Mouse (Mus musculus): ENCODE results near the gene Lpin2. TPM values are rescaled to one million over a fixed set of nuclear protein-coding genes. Genes with fewer than 3 reads are reported as not detected.

Lpin2 gene
- total RNA-seq, 2 experiments from 2014 or later = 16.3 to 19.5 TPM

- no peak for DNase-seq
Observed at GRCm38 (mm10) chr17:71265336-71266051, 83.1 kb downstream of the Lpin2 start.

- DNase-seq = no peak
Observed at GRCm38 (mm10) chr17:71267374-71267773, 85.0 kb downstream of the Lpin2 start.

DNA sequence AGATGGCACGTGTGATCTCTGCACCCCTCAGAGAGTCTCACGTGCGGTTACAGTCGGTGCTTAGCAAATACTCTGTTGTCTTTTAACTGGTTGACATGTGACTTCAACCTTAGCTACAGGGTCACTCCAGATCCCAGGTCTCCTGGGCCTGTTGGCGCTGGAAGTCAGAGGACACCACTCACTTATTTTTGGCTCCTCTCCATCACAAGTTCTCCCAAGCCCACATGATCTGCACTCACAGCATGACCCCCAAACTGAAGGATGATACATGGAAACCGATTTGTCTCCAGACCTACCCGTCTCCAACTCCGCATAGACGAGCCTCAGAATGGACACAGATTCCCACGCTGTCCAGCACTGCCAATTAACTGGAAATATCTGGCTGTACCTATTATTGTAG lies 85.8 kb downstream of the Lpin2 start:
- no peak for DNase-seq

DNA sequence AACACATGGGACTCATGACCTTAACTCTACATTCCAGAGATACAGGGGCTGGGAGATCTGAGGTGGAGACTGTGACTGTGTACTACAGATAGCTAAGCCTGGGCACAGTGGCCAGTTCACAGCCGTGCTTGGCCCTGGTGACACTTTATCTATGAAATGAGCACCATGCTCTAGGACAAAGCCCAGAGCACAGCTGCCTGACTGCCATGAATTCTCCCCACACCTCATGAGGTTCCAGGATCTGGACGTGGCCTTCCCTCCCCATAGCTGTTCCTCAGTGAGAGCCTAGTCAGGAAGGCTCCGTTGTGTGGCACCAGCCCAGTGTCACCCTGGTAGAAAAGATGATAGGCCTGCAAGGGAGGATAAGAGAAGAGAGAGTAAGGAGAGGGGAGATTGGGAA lies 86.2 kb downstream of the Lpin2 start:
- peak; percentile 51 for DNase-seq

DNA sequence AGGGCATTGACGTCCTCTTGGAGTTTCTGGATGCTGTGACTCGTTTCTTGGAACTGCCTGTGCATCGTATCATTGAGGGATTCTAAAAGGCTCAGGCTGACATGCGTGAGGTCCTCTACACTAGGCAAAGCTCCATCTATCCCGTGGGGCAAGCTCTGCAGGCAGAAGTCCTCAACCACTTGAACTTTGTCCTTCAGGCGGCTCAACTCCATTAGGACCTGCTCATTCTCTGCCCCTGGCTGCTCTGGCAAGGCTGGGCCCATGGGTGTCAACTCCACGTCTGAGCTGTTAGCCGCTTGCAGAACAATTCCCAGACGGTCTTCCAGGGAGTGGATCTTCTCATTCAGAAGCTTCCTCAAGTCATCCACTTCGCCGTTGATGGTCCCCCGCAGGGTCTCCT lies 91.5 kb downstream of the Lpin2 start:
- DNase-seq = no peak

DNA sequence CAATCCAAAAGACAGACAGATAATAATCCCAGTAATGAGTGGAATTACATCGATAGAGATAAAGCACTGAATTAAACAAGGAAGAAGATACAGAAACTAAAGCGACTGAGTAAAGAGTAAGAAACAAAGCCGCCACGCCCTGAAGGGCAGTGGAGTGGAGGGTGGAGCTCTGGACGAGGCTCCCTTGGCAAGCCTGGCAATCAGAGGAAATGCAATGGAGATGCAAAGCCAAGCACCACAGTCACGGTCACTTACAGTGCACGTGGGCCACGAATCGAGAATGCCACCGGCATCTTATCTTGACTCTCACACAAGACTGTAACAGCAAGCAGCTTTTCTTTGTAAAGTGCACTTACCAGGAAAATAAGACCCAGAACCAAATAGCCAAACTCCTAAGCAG lies 94.4 kb downstream of the Lpin2 start:
- no peak for DNase-seq

GRCm38 (mm10) chr17:71277701-71278491 lies 95.5 kb downstream of the Lpin2 start:
- no peak for DNase-seq

DNA sequence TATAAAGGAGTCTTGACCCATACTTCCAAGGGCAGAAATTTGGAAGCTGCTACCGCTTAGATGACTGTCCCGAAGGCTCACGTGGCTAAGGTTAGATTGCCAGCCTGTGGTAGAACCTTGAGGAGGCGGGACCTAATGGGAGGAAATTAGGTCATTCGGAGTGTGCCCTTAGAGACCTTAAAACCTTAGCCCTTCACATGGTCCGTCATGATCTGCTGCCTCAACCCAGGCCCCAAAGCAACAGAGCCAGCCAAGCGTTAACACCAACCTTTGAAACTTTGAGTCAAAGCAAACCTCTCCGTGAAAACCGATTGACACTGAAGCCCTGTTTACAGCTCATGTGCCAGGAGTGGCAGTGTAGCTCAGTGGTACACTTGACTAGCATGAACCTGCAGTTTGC lies 100.4 kb downstream of the Lpin2 start:
- no peak for DNase-seq

GRCm38 (mm10) chr17:71283237-71283636 lies 100.9 kb downstream of the Lpin2 start:
- peak; percentile 93 for DNase-seq

DNA sequence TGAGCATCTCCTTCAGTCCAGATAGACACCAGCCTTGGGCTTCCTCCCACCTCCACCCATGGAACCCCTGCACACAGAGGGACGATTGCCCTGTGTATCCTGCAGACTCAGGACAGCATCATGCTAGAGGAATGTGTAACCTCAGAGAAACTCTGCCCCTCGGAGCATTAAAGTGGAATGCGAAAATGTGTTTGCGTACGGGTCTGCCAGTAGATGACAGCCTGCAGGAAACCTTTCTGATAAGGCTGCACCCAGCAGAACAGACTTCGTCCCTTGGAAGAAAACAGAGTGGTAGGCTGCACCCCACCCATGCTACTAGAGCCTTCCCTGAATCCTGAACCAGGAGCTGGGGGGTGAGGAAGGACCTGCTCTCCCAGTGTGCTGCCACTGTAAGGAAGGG lies 102.5 kb downstream of the Lpin2 start:
- DNase-seq = peak; percentile 53

- peak; percentile 85 for DNase-seq
Observed at GRCm38 (mm10) chr17:71285929-71286328, 103.6 kb downstream of the Lpin2 start.

DNA sequence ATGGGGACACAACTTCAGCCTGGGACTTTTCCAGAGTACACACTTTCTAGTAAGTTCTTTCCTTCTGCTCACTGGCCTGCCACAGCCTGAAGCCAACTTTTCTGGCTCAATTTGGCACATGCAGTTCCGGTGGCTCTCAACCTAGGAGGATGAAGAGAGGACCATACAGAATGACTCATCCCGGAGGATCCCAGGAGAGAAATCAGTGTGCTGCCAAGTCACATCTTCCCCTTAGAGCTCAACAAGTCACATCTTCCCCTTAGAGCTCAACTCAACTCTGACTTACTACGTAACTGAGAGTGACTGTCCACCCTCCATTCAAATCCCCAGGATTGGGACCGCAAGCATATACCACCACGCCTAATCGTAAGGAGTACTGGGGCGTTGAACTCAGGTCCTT lies 105.2 kb downstream of the Lpin2 start:
- no peak for DNase-seq

DNA sequence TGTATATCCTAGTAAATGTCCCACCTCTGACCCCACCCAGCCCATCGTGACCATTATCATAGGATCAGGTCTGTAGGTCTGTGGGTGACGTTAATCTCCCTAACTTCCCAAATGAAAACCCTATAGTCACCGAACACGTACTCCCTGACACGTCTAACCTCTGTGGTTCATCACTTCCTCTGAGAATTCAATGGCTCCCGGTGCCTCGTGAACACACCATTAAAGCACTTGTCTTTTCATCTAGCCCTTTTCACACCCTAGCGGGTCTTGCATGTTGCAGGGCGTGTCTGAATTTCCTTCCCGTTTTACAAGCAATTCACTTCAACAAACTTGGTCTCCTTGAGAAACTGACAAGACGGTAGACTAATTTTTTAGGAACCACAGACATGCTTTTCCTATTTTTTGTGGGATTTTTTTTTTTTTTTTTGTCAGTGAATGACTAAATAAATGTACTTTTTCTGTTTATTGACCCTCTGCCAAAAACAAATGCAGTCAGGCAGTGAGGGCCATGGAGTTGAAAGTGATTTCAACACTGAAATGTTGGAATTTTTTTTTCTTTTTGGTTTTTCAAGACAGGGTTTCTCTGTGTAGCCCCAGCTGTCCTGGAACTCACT lies 105.9 kb downstream of the Lpin2 start:
- no peak for DNase-seq

- DNase-seq = no peak
Observed at GRCm38 (mm10) chr17:71288808-71289548, 106.6 kb downstream of the Lpin2 start.

GRCm38 (mm10) chr17:71289572-71290176 lies 107.3 kb downstream of the Lpin2 start:
- no peak for DNase-seq

DNA sequence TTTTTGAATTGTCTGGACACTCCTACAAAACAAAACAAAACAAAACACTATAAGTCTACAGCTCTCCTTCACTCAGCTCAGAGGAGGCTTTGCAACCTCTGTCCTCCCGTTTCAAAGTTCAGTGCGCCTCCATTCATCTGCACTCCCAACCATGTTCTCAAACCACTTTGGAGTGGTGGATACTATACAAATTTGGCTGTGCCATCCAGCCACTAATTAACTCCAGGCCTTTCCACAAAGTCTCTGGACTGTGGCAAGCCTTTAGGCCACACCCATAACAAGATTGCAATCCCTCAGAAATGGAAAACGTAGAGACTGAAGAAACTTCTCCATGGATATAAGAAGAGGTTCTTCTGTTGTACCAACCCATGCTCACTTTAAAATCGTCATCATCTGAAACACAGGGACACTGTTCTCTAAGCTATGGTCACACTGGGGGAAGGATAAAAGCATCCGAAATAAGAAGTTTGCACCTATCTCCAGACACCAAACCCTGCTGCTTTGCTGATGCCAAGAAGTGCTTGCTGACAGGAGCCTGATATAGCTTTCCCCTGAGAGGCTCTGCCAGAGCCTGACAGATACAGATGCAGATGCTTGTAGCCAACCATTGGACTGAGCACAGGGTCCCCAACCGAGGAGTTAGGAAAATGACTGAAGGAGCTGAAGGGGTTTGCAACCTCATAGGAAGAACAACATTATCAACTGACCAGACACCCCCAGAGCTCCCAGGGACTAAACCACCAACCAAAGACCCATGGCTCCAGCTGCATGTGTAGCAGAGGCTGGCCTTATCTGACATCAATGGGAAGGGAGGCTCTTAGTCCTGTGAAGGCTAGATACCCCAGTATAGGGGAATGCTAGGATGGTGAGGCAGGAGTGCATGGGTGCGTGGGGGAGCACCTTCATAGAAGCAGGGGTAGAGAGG lies 108.4 kb downstream of the Lpin2 start:
- DNase-seq = no peak

DNA sequence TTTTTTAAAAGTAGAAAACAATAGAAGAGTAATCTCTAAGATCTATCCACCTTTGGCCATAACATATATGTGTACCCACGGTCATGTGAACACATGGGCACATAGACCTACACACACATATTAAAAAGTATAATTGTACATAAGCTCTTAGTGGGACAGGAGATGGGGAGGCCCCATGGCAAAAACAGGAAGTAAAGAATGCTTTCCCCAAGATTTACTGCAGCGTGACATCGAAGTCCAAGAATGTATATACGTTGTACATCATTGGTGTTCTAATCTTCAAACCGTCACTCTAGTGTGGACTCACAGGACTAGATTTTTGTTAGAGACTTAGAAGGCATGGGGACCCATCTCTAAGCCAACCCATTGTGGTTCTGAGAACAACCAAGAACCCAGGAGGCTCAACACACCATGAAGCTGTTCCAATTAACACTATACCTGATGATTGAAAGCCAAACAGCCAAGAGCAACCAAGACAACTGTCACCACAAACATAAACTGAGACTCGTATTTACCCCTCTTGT lies 109.6 kb downstream of the Lpin2 start:
- no peak for DNase-seq

GRCm38 (mm10) chr17:71292897-71293296 lies 110.5 kb downstream of the Lpin2 start:
- DNase-seq = no peak

DNA sequence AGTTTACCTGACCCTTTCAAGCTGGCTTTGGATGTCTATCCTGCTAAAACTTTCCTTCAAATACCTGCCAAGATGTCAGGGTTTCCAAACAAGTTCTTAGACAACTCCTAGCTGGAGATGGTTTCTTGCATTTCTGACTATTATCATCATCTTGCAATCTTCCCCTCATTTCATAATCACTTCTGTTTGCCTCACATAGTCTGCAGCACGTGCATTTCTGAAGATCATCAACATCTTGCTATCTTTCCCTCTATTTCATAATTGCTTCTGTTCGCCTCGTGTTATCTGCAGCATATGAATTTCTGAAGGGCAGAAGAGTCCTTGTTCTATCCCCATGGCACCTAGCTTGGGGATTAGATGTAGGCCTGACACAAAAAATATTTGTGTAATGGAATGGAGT lies 112.2 kb downstream of the Lpin2 start:
- no peak for DNase-seq

Data from heart, postnatal 4 days (tissue).